Mouse (Mus musculus) C2C12 (cell line): ENCODE data around the gene Tcp10b. TPM values are rescaled to one million over a fixed set of nuclear protein-coding genes. Genes with fewer than 3 reads are reported as not detected.

ENCODE experiments used
- polyA plus RNA-seq: library from polyadenylated mRNA; unstranded; fragments of >200 nt; fragmentation: generic; extraction: Trizol; gene quantifications from one replicate; pipeline ENCODE4 v1.2.1, GENCODE M21; 2012; ENCODE audit warnings: missing spikeins

The Tcp10b gene
- polyA plus RNA-seq, 1 experiment = not detected

Other genes with a start within 250 kb of the Tcp10b start
- not detected for gene Mas1, start 193.0 kb upstream of the Tcp10b start, polyA plus RNA-seq
- not detected for gene Mrgprh, start 185.1 kb upstream of the Tcp10b start, polyA plus RNA-seq
- gene Pnldc1, start 150.9 kb upstream of the Tcp10b start, polyA plus RNA-seq = 0.28 TPM
- 266 TPM for gene Tcp1, start 145.4 kb upstream of the Tcp10b start, polyA plus RNA-seq
- gene Mrpl18, start 144.8 kb upstream of the Tcp10b start, polyA plus RNA-seq = 123 TPM
- 0.50 TPM for gene Acat3, start 120.5 kb upstream of the Tcp10b start, polyA plus RNA-seq
- 90.7 TPM for gene Acat2, start 100.4 kb upstream of the Tcp10b start, polyA plus RNA-seq
- 25.7 TPM for gene Wtap, start 66.9 kb upstream of the Tcp10b start, polyA plus RNA-seq
- 107 TPM for gene Sod2, start 54.3 kb upstream of the Tcp10b start, polyA plus RNA-seq
- gene Gpr31b, start 8.8 kb upstream of the Tcp10b start, polyA plus RNA-seq = not detected
- gene Unc93a, start 70.7 kb downstream of the Tcp10b start, polyA plus RNA-seq = not detected
- not detected for gene Smok2a, start 160.1 kb downstream of the Tcp10b start, polyA plus RNA-seq
- not detected for gene Smok2b, start 169.2 kb downstream of the Tcp10b start, polyA plus RNA-seq